Mouse (Mus musculus) CD4-positive, CD25-positive, alpha-beta regulatory T cell (primary cell): ENCODE data around the gene Dmrtc1c1. TPM values are rescaled to one million over a fixed set of nuclear protein-coding genes. Genes with fewer than 3 reads are reported as not detected.

Source experiments
- polyA plus RNA-seq: library from polyadenylated mRNA; unstranded; fragments of 100-300 nt; shearing (Covaris generic); gene quantifications from one replicate; pipeline ENCODE4 v1.2.1, GENCODE M21; 2017

The Dmrtc1c1 gene
- polyA plus RNA-seq = not detected

GRCm38 (mm10) chrX:102802663-102803062 lies at the start of gene Dmrtc1c1:
Gene Dmrtc1c1 (plus strand): TSS chrX:102802963.

DNA sequence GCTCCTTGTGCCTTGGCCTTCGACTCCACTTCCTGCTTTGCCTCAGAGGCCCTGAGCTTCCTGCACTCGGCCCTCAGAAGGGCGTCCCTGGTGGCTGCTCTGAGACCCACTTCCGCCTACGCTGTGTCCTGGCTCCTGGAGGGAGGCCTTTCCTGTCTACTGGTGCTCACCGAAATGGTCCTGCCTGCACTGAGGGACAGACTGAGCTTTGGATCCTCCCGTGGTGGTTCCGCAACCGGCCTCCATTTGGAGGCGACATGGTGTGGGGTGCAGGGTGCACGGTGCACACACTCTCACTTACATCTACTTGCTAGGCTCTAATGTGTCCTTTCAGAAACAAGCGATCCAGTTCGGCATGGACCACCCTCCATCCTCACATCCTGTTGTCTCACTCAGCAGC lies 51.8 kb downstream of the Dmrtc1c1 start, which contains the start of gene Dmrtc1c2:
Gene Dmrtc1c2, minus strand, starts transcription at position 101 of the 400 bp plus-strand sequence.

Other genes starting within 250 kb of the Dmrtc1c1 start
- gene Phka1, start 158.7 kb upstream of the Dmrtc1c1 start, polyA plus RNA-seq = not detected
- not detected for gene Gm3880, start 116.0 kb upstream of the Dmrtc1c1 start, polyA plus RNA-seq
- gene Gm9112, start 95.3 kb upstream of the Dmrtc1c1 start, polyA plus RNA-seq = not detected
- not detected for gene Dmrtc1b, start 95.1 kb upstream of the Dmrtc1c1 start, polyA plus RNA-seq
- gene Dmrtc1c2, start 51.7 kb downstream of the Dmrtc1c1 start, polyA plus RNA-seq = not detected
- gene 1700031F05Rik, start 65.0 kb downstream of the Dmrtc1c1 start, polyA plus RNA-seq = not detected
- not detected for gene Dmrtc1a, start 105.7 kb downstream of the Dmrtc1c1 start, polyA plus RNA-seq
- not detected for gene 1700011M02Rik, start 105.9 kb downstream of the Dmrtc1c1 start, polyA plus RNA-seq
- gene 1700018G05Rik, start 125.4 kb downstream of the Dmrtc1c1 start, polyA plus RNA-seq = not detected